Mouse (Mus musculus): ENCODE data around the gene 4931422A03Rik. TPM values are rescaled to one million over a fixed set of nuclear protein-coding genes. Genes with fewer than 3 reads are reported as not detected.

Gene 4931422A03Rik
- polyA plus RNA-seq, 1 experiment from 2014 or later = 3.3 TPM

DNA sequence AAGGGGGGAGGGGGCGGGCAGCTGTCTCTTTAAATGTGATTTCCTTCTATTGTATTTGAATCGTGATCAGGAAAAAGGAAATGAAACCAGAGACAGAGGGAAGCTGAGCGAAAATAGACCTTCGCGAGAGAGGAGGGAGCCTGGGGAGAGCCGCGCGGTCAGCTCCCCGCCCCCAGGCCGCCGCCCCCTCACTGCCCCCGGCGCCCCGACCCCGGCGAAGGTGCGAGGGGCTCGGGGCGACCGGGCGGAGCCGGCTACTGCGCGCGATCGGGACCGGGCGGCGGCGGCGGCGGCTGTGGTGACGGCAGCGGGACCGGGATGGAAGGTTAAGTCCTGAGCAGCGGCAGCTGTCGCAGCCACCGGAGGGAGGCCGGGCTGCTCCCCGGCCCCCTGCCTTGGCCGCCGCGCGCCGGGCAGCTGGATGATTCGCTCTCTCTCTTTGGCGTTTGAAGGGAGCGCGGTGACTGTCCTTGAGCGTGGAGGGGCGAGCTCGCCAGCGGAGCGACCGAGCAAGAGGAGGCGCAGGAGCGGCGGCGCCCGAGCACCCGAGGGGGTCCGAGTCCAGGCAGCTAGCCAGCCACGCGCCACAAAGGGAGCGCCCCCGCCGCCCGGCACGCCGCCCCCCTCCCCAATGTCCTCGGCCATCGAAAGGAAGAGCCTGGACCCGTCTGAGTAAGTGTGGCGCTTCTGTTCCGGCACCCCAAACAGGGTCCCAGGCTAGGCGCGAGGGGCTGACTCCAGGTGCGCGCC lies 57.9 kb downstream of the 4931422A03Rik start:
- Histone ChIP-seq H3K4me3 (ENCODE audit: low read depth, low read length) (peak overlapping the region; percentile 76), H3K9me3 (ENCODE audit: control insufficient read depth, low read length) (no peaks in the 10 kb centered on the region), H3K36me3 (ENCODE audit: control insufficient read depth, insufficient read depth, low read length) (no peaks in the 10 kb centered on the region), H3K4me2 (ENCODE audit: low read depth, low read length) (peak overlapping the region; percentile 91), H3K27ac (ENCODE audit: low read depth, low read length) (peak overlapping the region; percentile 96), H3K9ac (replicated peaks; ENCODE audit: low read depth, low read length) (peak overlapping the region; percentile 98), H3K4me1 (ENCODE audit: control insufficient read depth, insufficient read depth, low read length) (peaks cover 4% of the 10 kb centered on the region; the same call in 1 of the 2 replicates), H3K27me3 (ENCODE audit: control insufficient read depth, insufficient read depth, low read length) (no peaks in the 10 kb centered on the region; the same call in 1 of the 2 replicates)
- 0% methylated on average over 52 of the region's 79 CpGs for WGBS
- ATAC-seq (ENCODE audit: low read depth) = peak; percentile 67

GRCm38 (mm10) chr2:103969437-103970040 lies 58.6 kb downstream of the 4931422A03Rik start:
- Histone ChIP-seq H3K4me1 (ENCODE audit: control insufficient read depth, insufficient read depth, low read length) (peaks cover 4% of the 10 kb centered on the region; the same call in 1 of the 2 replicates), H3K4me3 (ENCODE audit: low read depth, low read length) (peak overlapping the region; percentile 76), H3K9ac (replicated peaks; ENCODE audit: low read depth, low read length) (peak overlapping the region; percentile 98), H3K4me2 (ENCODE audit: low read depth, low read length) (peak overlapping the region; percentile 91), H3K27ac (ENCODE audit: low read depth, low read length) (peak overlapping the region; percentile 96), H3K27me3 (ENCODE audit: control insufficient read depth, insufficient read depth, low read length) (no peaks in the 10 kb centered on the region; the same call in 1 of the 2 replicates), H3K9me3 (ENCODE audit: control insufficient read depth, low read length) (no peaks in the 10 kb centered on the region), H3K36me3 (ENCODE audit: control insufficient read depth, insufficient read depth, low read length) (no peaks in the 10 kb centered on the region)
- peak; percentile 88 for ATAC-seq (ENCODE audit: low read depth)
- WGBS = under 1% methylated on average over 40 of the region's 40 CpGs

GRCm38 (mm10) chr2:103968919-103969436 lies 59.2 kb downstream of the 4931422A03Rik start:
- ATAC-seq (ENCODE audit: low read depth) = no peak
- peak overlapping the region; percentile 76 for H3K4me3 ChIP-seq (ENCODE audit: low read depth, low read length)
- H3K27ac ChIP-seq (ENCODE audit: low read depth, low read length) = peak overlapping the region; percentile 96
- H3K9me3 ChIP-seq (ENCODE audit: control insufficient read depth, low read length) = no peaks in the 10 kb centered on the region
- peaks cover 4% of the 10 kb centered on the region; the same call in 1 of the 2 replicates for H3K4me1 ChIP-seq (ENCODE audit: control insufficient read depth, insufficient read depth, low read length)
- peak overlapping the region; percentile 98 for H3K9ac ChIP-seq (replicated peaks; ENCODE audit: low read depth, low read length)
- WGBS = 17% methylated on average over 10 of the region's 10 CpGs
- no peaks in the 10 kb centered on the region for H3K36me3 ChIP-seq (ENCODE audit: control insufficient read depth, insufficient read depth, low read length)
- H3K4me2 ChIP-seq (ENCODE audit: low read depth, low read length) = peak overlapping the region; percentile 91
- H3K27me3 ChIP-seq (ENCODE audit: control insufficient read depth, insufficient read depth, low read length) = no peaks in the 10 kb centered on the region; the same call in 1 of the 2 replicates

- no peak for ATAC-seq (ENCODE audit: low read depth)
- Histone ChIP-seq H3K36me3 (ENCODE audit: control insufficient read depth, insufficient read depth, low read length) (no peaks in the 10 kb centered on the region), H3K4me1 (ENCODE audit: control insufficient read depth, insufficient read depth, low read length) (peaks cover 4% of the 10 kb centered on the region; the same call in 1 of the 2 replicates), H3K27me3 (ENCODE audit: control insufficient read depth, insufficient read depth, low read length) (no peaks in the 10 kb centered on the region; the same call in 1 of the 2 replicates), H3K4me2 (ENCODE audit: low read depth, low read length) (no peak overlapping the region), H3K9me3 (ENCODE audit: control insufficient read depth, low read length) (no peaks in the 10 kb centered on the region), H3K27ac (ENCODE audit: low read depth, low read length) (no peak overlapping the region), H3K9ac (replicated peaks; ENCODE audit: low read depth, low read length) (no peak overlapping the region), H3K4me3 (ENCODE audit: low read depth, low read length) (no peak overlapping the region)
- WGBS = 79% methylated on average over 4 of the region's 4 CpGs
These were observed 60.0 kb downstream of the 4931422A03Rik start for GRCm38 (mm10) chr2:103968186-103968585.

GRCm38 (mm10) chr2:103965391-103965790 lies 62.8 kb downstream of the 4931422A03Rik start:
- H3K4me1 ChIP-seq (ENCODE audit: control insufficient read depth, insufficient read depth, low read length) = no peaks in the 10 kb centered on the region
- H3K27me3 ChIP-seq (ENCODE audit: control insufficient read depth, insufficient read depth, low read length) = no peaks in the 10 kb centered on the region
- no peaks in the 10 kb centered on the region for H3K36me3 ChIP-seq (ENCODE audit: control insufficient read depth, insufficient read depth, low read length)
- no peak overlapping the region for H3K4me3 ChIP-seq (ENCODE audit: low read depth, low read length)
- no peak overlapping the region for H3K27ac ChIP-seq (ENCODE audit: low read depth, low read length)
- H3K4me2 ChIP-seq (ENCODE audit: low read depth, low read length) = no peak overlapping the region
- no peaks in the 10 kb centered on the region for H3K9me3 ChIP-seq (ENCODE audit: control insufficient read depth, low read length)
- no peak overlapping the region for H3K9ac ChIP-seq (replicated peaks; ENCODE audit: low read depth, low read length)
- no peak for ATAC-seq (ENCODE audit: low read depth)
- 91% methylated on average over 3 of the region's 3 CpGs for WGBS

DNA sequence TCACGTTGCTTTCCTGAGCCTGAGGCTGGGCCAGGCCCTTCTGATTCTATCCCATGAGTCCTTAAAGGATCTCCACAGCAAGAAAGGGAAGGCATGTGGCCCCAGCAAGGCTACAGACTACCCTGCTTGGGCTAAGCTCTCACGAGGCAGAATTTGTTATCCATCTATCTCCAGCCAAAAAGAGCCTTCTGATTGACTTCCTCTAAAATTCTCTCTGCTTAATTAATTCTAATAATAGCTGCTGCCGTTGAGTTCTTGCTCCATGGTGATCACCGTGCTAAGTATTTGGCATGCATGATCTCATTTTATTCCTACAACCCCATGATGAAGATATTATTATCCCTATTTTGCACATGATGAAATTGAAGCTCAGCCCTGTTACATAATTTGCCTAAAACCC lies 65.8 kb downstream of the 4931422A03Rik start:
- no peaks in the 10 kb centered on the region for H3K36me3 ChIP-seq (ENCODE audit: control insufficient read depth, insufficient read depth, low read length)
- H3K27ac ChIP-seq (ENCODE audit: low read depth, low read length) = no peak overlapping the region
- H3K4me3 ChIP-seq (ENCODE audit: low read depth, low read length) = no peak overlapping the region
- no peaks in the 10 kb centered on the region for H3K9me3 ChIP-seq (ENCODE audit: control insufficient read depth, low read length)
- WGBS = 60% methylated on average over 4 of the region's 4 CpGs
- no peak overlapping the region for H3K4me2 ChIP-seq (ENCODE audit: low read depth, low read length)
- H3K27me3 ChIP-seq (ENCODE audit: control insufficient read depth, insufficient read depth, low read length) = no peaks in the 10 kb centered on the region
- ATAC-seq (ENCODE audit: low read depth) = no peak
- no peaks in the 10 kb centered on the region for H3K4me1 ChIP-seq (ENCODE audit: control insufficient read depth, insufficient read depth, low read length)
- H3K9ac ChIP-seq (replicated peaks; ENCODE audit: low read depth, low read length) = no peak overlapping the region

GRCm38 (mm10) chr2:103959574-103959973 lies 68.6 kb downstream of the 4931422A03Rik start:
- WGBS = 91% methylated on average over 6 of the region's 6 CpGs
- Histone ChIP-seq H3K27me3 (ENCODE audit: control insufficient read depth, insufficient read depth, low read length) (no peaks in the 10 kb centered on the region), H3K4me1 (ENCODE audit: control insufficient read depth, insufficient read depth, low read length) (no peaks in the 10 kb centered on the region), H3K9ac (replicated peaks; ENCODE audit: low read depth, low read length) (no peak overlapping the region), H3K36me3 (ENCODE audit: control insufficient read depth, insufficient read depth, low read length) (no peaks in the 10 kb centered on the region), H3K9me3 (ENCODE audit: control insufficient read depth, low read length) (no peaks in the 10 kb centered on the region), H3K27ac (ENCODE audit: low read depth, low read length) (no peak overlapping the region), H3K4me3 (ENCODE audit: low read depth, low read length) (no peak overlapping the region), H3K4me2 (ENCODE audit: low read depth, low read length) (no peak overlapping the region)
- no peak for ATAC-seq (ENCODE audit: low read depth)

- WGBS = 93% methylated on average over 5 of the region's 5 CpGs
- H3K36me3 ChIP-seq (ENCODE audit: control insufficient read depth, insufficient read depth, low read length) = no peaks in the 10 kb centered on the region
- H3K4me3 ChIP-seq (ENCODE audit: low read depth, low read length) = no peak overlapping the region
- no peak for ATAC-seq (ENCODE audit: low read depth)
- no peak overlapping the region for H3K4me2 ChIP-seq (ENCODE audit: low read depth, low read length)
- H3K9ac ChIP-seq (replicated peaks; ENCODE audit: low read depth, low read length) = no peak overlapping the region
- H3K27ac ChIP-seq (ENCODE audit: low read depth, low read length) = no peak overlapping the region
- H3K9me3 ChIP-seq (ENCODE audit: control insufficient read depth, low read length) = no peaks in the 10 kb centered on the region
- H3K4me1 ChIP-seq (ENCODE audit: control insufficient read depth, insufficient read depth, low read length) = no peaks in the 10 kb centered on the region
- H3K27me3 ChIP-seq (ENCODE audit: control insufficient read depth, insufficient read depth, low read length) = no peaks in the 10 kb centered on the region
These were observed 69.1 kb downstream of the 4931422A03Rik start for GRCm38 (mm10) chr2:103959066-103959465.

- no peak overlapping the region for H3K4me2 ChIP-seq (ENCODE audit: low read depth, low read length)
- 74% methylated on average over 3 of the region's 3 CpGs for WGBS
- H3K4me1 ChIP-seq (ENCODE audit: control insufficient read depth, insufficient read depth, low read length) = no peaks in the 10 kb centered on the region
- no peak overlapping the region for H3K4me3 ChIP-seq (ENCODE audit: low read depth, low read length)
- no peak for ATAC-seq (ENCODE audit: low read depth)
- H3K9ac ChIP-seq (replicated peaks; ENCODE audit: low read depth, low read length) = no peak overlapping the region
- no peak overlapping the region for H3K27ac ChIP-seq (ENCODE audit: low read depth, low read length)
- no peaks in the 10 kb centered on the region for H3K36me3 ChIP-seq (ENCODE audit: control insufficient read depth, insufficient read depth, low read length)
- H3K9me3 ChIP-seq (ENCODE audit: control insufficient read depth, low read length) = no peaks in the 10 kb centered on the region
- no peaks in the 10 kb centered on the region for H3K27me3 ChIP-seq (ENCODE audit: control insufficient read depth, insufficient read depth, low read length)
These were observed 69.5 kb downstream of the 4931422A03Rik start for GRCm38 (mm10) chr2:103958634-103959033.

All from neural tube, embryonic 14.5 days (tissue).